ENCODE assay signal across 22 mouse cellular contexts in the genomic region with DNA sequence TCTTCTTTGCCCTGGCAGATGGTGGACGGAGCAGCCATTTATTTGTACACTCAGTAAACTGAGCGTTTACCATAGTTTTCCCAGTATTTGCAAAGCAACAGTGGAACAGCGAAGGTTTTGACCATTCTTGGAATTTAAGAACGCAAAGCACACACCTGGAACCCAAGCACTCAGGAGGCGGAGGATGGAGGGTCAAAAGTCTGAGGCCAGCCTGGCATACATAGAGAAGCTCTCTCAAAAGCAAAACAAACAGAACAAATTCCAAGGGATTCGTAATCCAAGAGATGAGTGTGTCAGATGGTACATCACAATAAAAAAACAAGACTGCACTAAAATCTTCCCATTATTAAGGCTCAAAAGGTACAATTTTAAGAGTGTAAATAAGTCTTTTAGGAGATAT.
"Had no signal": no experiment of that assay in that cellular context is flagged by ENCODE, and none has a peak within 500 bp of the region (broad histone marks: within the 10 kb centered on the region; RNA-seq: fewer than 3 reads in every experiment).

No protein-coding gene starts in this region.

- H3K27me3 ChIP-seq: heart, embryonic 13.5 days; heart, embryonic 15.5 days; hindbrain, embryonic 13.5 days; hindbrain, embryonic 15.5 days; kidney, embryonic 15.5 days; limb, embryonic 13.5 days; limb, embryonic 15.5 days; liver, embryonic 12.5 days had no signal

- H3K4me3 ChIP-seq: heart, adult 2 months; heart, embryonic 13.5 days; heart, embryonic 15.5 days; hindbrain, embryonic 13.5 days; hindbrain, embryonic 15.5 days; kidney, embryonic 15.5 days; limb, embryonic 13.5 days; limb, embryonic 15.5 days; liver, embryonic 12.5 days had no signal

- H3K4me1 ChIP-seq: heart, embryonic 15.5 days; hindbrain, embryonic 15.5 days; kidney, embryonic 15.5 days; limb, embryonic 13.5 days; limb, embryonic 15.5 days had no signal

- DNase-seq: gastrocnemius, postnatal 10 days; gastrocnemius, postnatal 36 days; heart, adult 2 months; heart, postnatal 14 days; heart, postnatal 36 days; kidney, adult 11 months; kidney, adult 9 months; kidney, postnatal 14 days; kidney, postnatal 36 days; layer of hippocampus, adult 9-11 months; layer of hippocampus, postnatal 36 days; left cerebral cortex, postnatal 4 days had no signal

- H3K27ac ChIP-seq: heart, adult 2 months; heart, embryonic 13.5 days; heart, embryonic 15.5 days; hindbrain, embryonic 13.5 days; hindbrain, embryonic 15.5 days; hindbrain, postnatal 0 days; kidney, embryonic 15.5 days; kidney, postnatal 0 days; limb, embryonic 13.5 days; limb, embryonic 15.5 days; liver, embryonic 12.5 days had no signal

- H3K9me3 ChIP-seq: heart, embryonic 13.5 days; heart, embryonic 15.5 days; hindbrain, embryonic 13.5 days; hindbrain, embryonic 15.5 days; kidney, embryonic 15.5 days; limb, embryonic 13.5 days; limb, embryonic 15.5 days; liver, embryonic 12.5 days had no signal
